Mouse (Mus musculus) layer of hippocampus, adult 2 months (tissue): ENCODE measurements around the gene Vmn2r46. TPM values are rescaled to one million over a fixed set of nuclear protein-coding genes. Genes with fewer than 3 reads are reported as not detected.
"Not testable (repeated sequence)": the region's sequence is repeated elsewhere in the genome, so short reads cannot be mapped to it uniquely, and the experiment has no call there.

Source experiments
- DNase-seq, 2 experiments: peaks; one replicate each; pipeline ENCODE4 v3.0.0; 2022; ENCODE audit warnings: low spot score in 2 of 2
- H3K27ac ChIP-seq: fragments of 200-600 bp; 2 replicates; pipeline ENCODE4 v1.8.1; 2022
- H3K4me3 ChIP-seq: fragments of 200-600 bp; 2 replicates; pipeline ENCODE4 v1.8.1; 2022; ENCODE audit warnings: mild to moderate bottlenecking
- long read RNA-seq, 2 experiments: library from polyadenylated mRNA; stranded (forward); transcript quantifications; one replicate each; pipeline ENCODE4 v2.0.0; 2021; ENCODE audit warnings: borderline mapping rate in 2 of 2
- total RNA-seq, 2 experiments: library from RNA; stranded (reverse); gene quantifications; 2 replicates each; pipeline ENCODE4 v1.2.3; 2021

Vmn2r46 gene
- not detected for total RNA-seq
- long read RNA-seq, experiment 1: 0 reads
- long read RNA-seq, experiment 2: 0 reads

DNA sequence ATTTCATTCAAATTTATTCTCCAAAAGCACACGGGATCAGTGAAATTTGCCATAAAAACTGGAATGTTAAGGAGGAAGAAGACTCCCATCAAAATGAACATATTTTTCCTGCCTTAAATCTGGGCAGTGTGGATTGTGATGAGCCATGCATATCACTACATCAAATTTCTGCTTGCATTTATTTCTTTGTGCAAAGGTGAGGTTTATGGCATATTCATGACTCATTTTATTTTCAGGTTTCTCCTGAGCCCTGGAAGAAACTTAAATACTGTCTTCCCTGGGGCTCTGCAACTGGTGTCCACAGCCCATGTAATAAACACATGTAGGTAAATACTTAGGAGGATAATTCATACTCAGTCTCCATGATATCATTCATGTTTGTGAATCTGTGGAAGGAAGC, at the start of gene Vmn2r46:
Gene Vmn2r46, minus strand, starts transcription at position 101 of the 400 bp plus-strand sequence.
- not testable (repeated sequence) for H3K4me3 ChIP-seq, DNase-seq, H3K27ac ChIP-seq

Other genes starting within 250 kb of the Vmn2r46 start
- not detected for gene Vmn2r47, start 70.8 kb upstream of the Vmn2r46 start, total RNA-seq
- not detected for gene Vmn2r48, start 183.0 kb upstream of the Vmn2r46 start, total RNA-seq
- not detected for gene Vmn2r49, start 221.7 kb upstream of the Vmn2r46 start, total RNA-seq